Mouse (Mus musculus): ENCODE results near the gene Dmpk.

- TF ChIP-seq POLR2AphosphoS2 (IDR thresholded peaks at IDR 0.05; ENCODE audit: insufficient read length, low read depth) (no peak), POLR2A (IDR thresholded peaks at IDR 0.05; ENCODE audit: insufficient read length, low read depth) (no peak), CEBPB (IDR thresholded peaks at IDR 0.05; ENCODE audit: insufficient read depth, poor library complexity, severe bottlenecking) (no peak), USF1 (IDR thresholded peaks at IDR 0.05; ENCODE audit: low read depth) (no peak)
These were observed 10.1 kb upstream of the Dmpk start for GRCm38 (mm10) chr7:19073504-19073903.
